Mouse (Mus musculus) embryonic fibroblast, embryonic 13.5 days (primary cell): ENCODE data around the gene Aph1a.
"Not testable (repeated sequence)": the region's sequence is repeated elsewhere in the genome, so short reads cannot be mapped to it uniquely, and the experiment has no call there.

Experiments
- CTCF ChIP-seq: IDR thresholded peaks from 2 replicates; pipeline ENCODE4 v1.5.1; 2011; ENCODE audit warnings: mild to moderate bottlenecking, control low read depth, low read length, moderate library complexity, borderline replicate concordance; ENCODE audit not compliant: insufficient read depth
- POLR2A ChIP-seq: IDR thresholded peaks from 2 replicates; pipeline ENCODE4 v1.6.1; 2011; ENCODE audit warnings: low read depth, mild to moderate bottlenecking, control low read depth, low read length, moderate library complexity

DNA sequence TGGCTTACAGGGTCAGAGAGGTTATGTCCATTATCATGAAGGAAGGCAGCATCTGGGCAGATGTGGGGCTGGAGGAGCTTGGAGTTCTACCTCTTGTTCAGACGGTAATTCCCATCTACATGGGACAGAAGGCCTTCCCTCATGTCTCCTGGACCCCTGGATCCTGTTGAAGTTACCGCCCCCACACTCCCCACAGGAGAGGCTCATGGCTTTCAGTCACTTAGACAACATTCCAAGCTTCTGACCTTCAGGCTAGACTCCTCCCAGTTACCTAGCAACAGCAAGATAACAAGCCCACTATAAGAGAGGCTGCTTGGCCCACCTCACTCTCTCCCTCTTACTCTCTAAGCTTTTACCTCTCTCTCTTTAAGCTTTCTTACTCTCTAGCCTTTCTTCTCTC is 26.8 kb downstream of the Aph1a start:
- TF ChIP-seq CTCF, POLR2A: not testable (repeated sequence)
